7 mouse cellular contexts compared by ENCODE assay signal in the genomic region with DNA sequence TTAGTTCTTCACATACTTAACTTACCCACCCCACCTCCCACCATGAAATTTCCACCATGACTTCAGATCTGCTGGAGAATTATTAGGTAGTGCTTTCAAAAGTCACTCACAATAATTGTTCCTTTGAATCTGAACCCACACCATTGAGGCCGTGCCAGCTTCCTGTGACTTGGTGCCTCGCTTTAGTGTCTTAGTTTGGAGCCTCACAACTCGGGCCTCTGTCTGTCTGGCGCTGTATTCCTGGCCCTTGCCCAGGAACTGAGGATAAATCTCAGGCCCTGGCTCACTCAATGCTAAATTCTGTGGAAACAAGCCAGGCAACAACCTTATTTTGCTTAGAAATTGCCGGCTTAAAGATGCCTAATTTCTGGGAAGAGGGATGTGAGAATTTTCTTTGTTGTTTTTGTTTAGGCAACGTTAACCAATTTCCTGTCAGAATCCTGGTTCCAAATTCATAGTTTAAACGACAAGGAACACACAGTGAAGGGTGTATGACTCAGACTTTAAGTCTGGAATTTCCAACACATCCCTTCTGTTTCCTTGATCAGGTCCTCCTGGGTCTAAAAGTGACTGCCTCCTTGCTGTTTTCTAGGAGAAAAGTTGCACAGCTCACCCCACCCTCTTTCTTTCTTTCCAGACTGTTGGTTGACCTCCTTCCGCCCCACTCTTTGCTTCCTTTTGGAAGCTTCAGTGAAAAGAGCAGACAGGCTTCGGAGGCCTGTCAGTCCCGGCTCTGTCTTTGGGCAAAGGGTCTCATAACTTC. TPM values are rescaled to one million over a fixed set of nuclear protein-coding genes. Genes with fewer than 3 reads are reported as not detected.
DNase-seq lines count a peak whose midpoint lies in the region; ATAC-seq and TF ChIP-seq lines count a peak whose summit lies in the region.

No protein-coding gene starts in this region.

- TF ChIP-seq RAD21 in CH12.LX (IDR thresholded peaks at IDR 0.05; ENCODE audit: low read depth, low read length) = no peak

- DNase-seq in CH12.LX (ENCODE audit: extremely low read depth) (no peak), NIH3T3 (ENCODE audit: low read depth) (peak; percentile 69)
- DNase-seq in forebrain, embryonic 14.5 days (ENCODE audit: low spot score) = peak; percentile 71
- no peak for DNase-seq in intestine, embryonic 14.5 days (ENCODE audit: low spot score)
- DNase-seq in lung, postnatal 10 days = peak; percentile 62
- no peak for DNase-seq in stomach, postnatal 0 days (ENCODE audit: low spot score)
- DNase-seq in c-Kit-positive CD71-positive TER-119-positive erythroid progenitor cells, embryonic 14.5 days (ENCODE audit: low spot score) = no peak

- no peak overlapping the region for H3K27ac ChIP-seq in CH12.LX (ENCODE audit: insufficient read depth, low read depth)
- H3K27ac ChIP-seq in forebrain, embryonic 14.5 days (ENCODE audit: low read depth, low read length) = peak overlapping the region; percentile 96
- peak overlapping the region; percentile 94 for H3K27ac ChIP-seq in intestine, embryonic 14.5 days (ENCODE audit: low read depth)
- peak overlapping the region; percentile 97 for H3K27ac ChIP-seq in stomach, postnatal 0 days (replicated peaks)

- no peaks in the 10 kb centered on the region for H3K27me3 ChIP-seq in CH12.LX (replicated peaks)
- H3K27me3 ChIP-seq in forebrain, embryonic 14.5 days (replicated peaks; ENCODE audit: control insufficient read depth, insufficient read depth, low read length) = no peaks in the 10 kb centered on the region
- H3K27me3 ChIP-seq in intestine, embryonic 14.5 days (replicated peaks; ENCODE audit: control insufficient read depth, insufficient read depth, low read length) = 0 out of 2 replicates have a peak, but pooled peaks cover 9% of the 10 kb centered on the region
- no peaks in the 10 kb centered on the region for H3K27me3 ChIP-seq in stomach, postnatal 0 days (ENCODE audit: control insufficient read depth, insufficient read depth, low read length)

- 6% methylated on average over 10 of the region's 10 CpGs for WGBS in forebrain, embryonic 14.5 days
- WGBS in intestine, embryonic 14.5 days = 22% methylated on average over 10 of the region's 10 CpGs
- WGBS in stomach, postnatal 0 days = 30% methylated on average over 10 of the region's 10 CpGs

- ATAC-seq in forebrain, embryonic 14.5 days = no peak
- no peak for ATAC-seq in intestine, embryonic 14.5 days (replicated peaks; ENCODE audit: low FRiP score, low TSS enrichment, low read depth)
- no peak for ATAC-seq in stomach, postnatal 0 days (ENCODE audit: low FRiP score, low TSS enrichment)

- peak overlapping the region; percentile 83 for H3K4me2 ChIP-seq in CH12.LX (ENCODE audit: insufficient read depth, low read depth, poor library complexity, severe bottlenecking)
- peak overlapping the region; percentile 69 for H3K4me2 ChIP-seq in forebrain, embryonic 14.5 days (ENCODE audit: low read length)
- peak overlapping the region; percentile 74 for H3K4me2 ChIP-seq in intestine, embryonic 14.5 days (ENCODE audit: low read length)
- peak overlapping the region; percentile 69 for H3K4me2 ChIP-seq in stomach, postnatal 0 days (replicated peaks; ENCODE audit: low read depth)

- H3K4me1 ChIP-seq in CH12.LX (ENCODE audit: control insufficient read depth in 1 of 2, insufficient read depth in 2 of 2) = peaks cover 4 to 20% of the 10 kb centered on the region in 2 experiments; a peak in 2 of 4 replicates
- H3K4me1 ChIP-seq in forebrain, embryonic 14.5 days (ENCODE audit: control insufficient read depth, insufficient read depth, low read length) = peaks cover 49% of the 10 kb centered on the region
- peaks cover 22% of the 10 kb centered on the region for H3K4me1 ChIP-seq in intestine, embryonic 14.5 days (replicated peaks; ENCODE audit: control insufficient read depth, insufficient read depth, low read length)
- 0 out of 2 replicates have a peak, but pooled peaks cover 3% of the 10 kb centered on the region for H3K4me1 ChIP-seq in stomach, postnatal 0 days (replicated peaks; ENCODE audit: control insufficient read depth, insufficient read depth)

- H3K36me3 ChIP-seq in CH12.LX (replicated peaks in 1 of 2; ENCODE audit: control insufficient read depth in 1 of 2, insufficient read depth in 1 of 2, low read length in 1 of 2) = peaks cover 0 to 19% of the 10 kb centered on the region in 2 experiments
- no peaks in the 10 kb centered on the region for H3K36me3 ChIP-seq in forebrain, embryonic 14.5 days (ENCODE audit: control insufficient read depth, insufficient read depth, low read length)
- peaks cover 10% of the 10 kb centered on the region; the same call in 1 of the 2 replicates for H3K36me3 ChIP-seq in intestine, embryonic 14.5 days (ENCODE audit: control insufficient read depth, insufficient read depth, low read length)
- no peaks in the 10 kb centered on the region for H3K36me3 ChIP-seq in stomach, postnatal 0 days (ENCODE audit: control insufficient read depth, insufficient read depth, low read length)

- no peak for TF ChIP-seq CTCF in CH12.LX (conservative IDR thresholded peaks at IDR 0.05 in 1 of 2, IDR thresholded peaks at IDR 0.05 in 1 of 2; ENCODE audit: low read depth in 2 of 2, low read length in 2 of 2)
- peak; percentile 7; the same call in 1 of the 2 replicates for TF ChIP-seq CTCF in stomach, postnatal 0 days (IDR thresholded peaks at IDR 0.05; ENCODE audit: low read depth)

- TF ChIP-seq EP300 in CH12.LX (IDR thresholded peaks at IDR 0.05; ENCODE audit: low read length) = no peak
- no peak for TF ChIP-seq EP300 in stomach, postnatal 0 days (optimal IDR thresholded peaks at IDR 0.05)

- no peaks in the 10 kb centered on the region for H3K79me2 ChIP-seq in CH12.LX (replicated peaks; ENCODE audit: control insufficient read depth, extremely low read depth, insufficient read depth, poor library complexity, severe bottlenecking)

- H3K4me3 ChIP-seq in CH12.LX (replicated peaks in 1 of 3; ENCODE audit: low read depth in 2 of 3, low read length in 2 of 3, poor library complexity in 1 of 3) = peak overlapping the region in 1 of 3 experiments; percentile 61
- H3K4me3 ChIP-seq in forebrain, embryonic 14.5 days (ENCODE audit: low read depth, low read length) = peak overlapping the region; percentile 82
- peak overlapping the region; percentile 65 for H3K4me3 ChIP-seq in intestine, embryonic 14.5 days (ENCODE audit: low read depth, low read length)
- peak overlapping the region; percentile 61 for H3K4me3 ChIP-seq in stomach, postnatal 0 days (ENCODE audit: low read depth, low read length)

- in situ Hi-C loops in CH12.LX (cut with MboI; ENCODE audit: low pct_ligation_motif_present, low pct_unique_long_range_greater_than_20kb, low sequenced_read_pairs) = no loop called here

- H3K9ac ChIP-seq in CH12.LX (ENCODE audit: insufficient read depth, low read depth) = peak overlapping the region; percentile 71
- peak overlapping the region; percentile 90 for H3K9ac ChIP-seq in forebrain, embryonic 14.5 days (ENCODE audit: low read length)
- H3K9ac ChIP-seq in intestine, embryonic 14.5 days (ENCODE audit: low read length) = peak overlapping the region; percentile 70
- peak overlapping the region; percentile 72 for H3K9ac ChIP-seq in stomach, postnatal 0 days (ENCODE audit: low read length)

- peaks cover 14% of the 10 kb centered on the region for H3K9me3 ChIP-seq in CH12.LX (replicated peaks; ENCODE audit: low read length)
- no peaks in the 10 kb centered on the region for H3K9me3 ChIP-seq in forebrain, embryonic 14.5 days (replicated peaks; ENCODE audit: control insufficient read depth, low read length)
- no peaks in the 10 kb centered on the region for H3K9me3 ChIP-seq in intestine, embryonic 14.5 days (ENCODE audit: control insufficient read depth, low read length)
- no peaks in the 10 kb centered on the region for H3K9me3 ChIP-seq in stomach, postnatal 0 days (ENCODE audit: control insufficient read depth, low read length)

- no peak for TF ChIP-seq POLR2A in CH12.LX (IDR thresholded peaks at IDR 0.05; ENCODE audit: low read depth, low read length)

- dilution Hi-C loops in CH12.LX (cut with MboI; ENCODE audit: extremely low pct_ligation_motif_present, extremely low pct_unique_long_range_greater_than_20kb, low sequenced_read_pairs) = no loop called here

RNA-seq across cellular contexts. Expression of gene Lix1l, which starts 1.2 kb away (rescaled TPM):
- total RNA-seq in CH12.LX (2012; rRNA removed) (2.9 and 4.5 TPM in 2 replicates), CH12.LX (2014; rRNA removed) (3.7 and 4.6 TPM in 2 replicates)
- 4.0 and 4.7 TPM in 2 replicates for polyA plus RNA-seq in CH12.LX (2012; ENCODE audit: insufficient read length, low read depth)
- polyA plus RNA-seq in forebrain, embryonic 14.5 days (2014; fragmentation: Nextera tagmentation; extraction: Ambion mirVana) = 7.4 and 7.8 TPM in 2 replicates
- polyA plus RNA-seq in intestine, embryonic 14.5 days (2014; fragmentation: Nextera tagmentation; extraction: Ambion mirVana) = 6.7 and 8.3 TPM in 2 replicates
- 3.7 and 3.8 TPM in 2 replicates for polyA plus RNA-seq in stomach, postnatal 0 days (2015; fragmentation: Nextera tagmentation; extraction: Ambion mirVana)

RNA-seq across cellular contexts. Expression of gene Ankrd34a, which starts 5.7 kb away (rescaled TPM):
- total RNA-seq in CH12.LX (2012; rRNA removed) (0.04 TPM in 2 replicates), CH12.LX (2014; rRNA removed) (not detected in 2 replicates)
- 0.11 TPM in 1 of 2 replicates, not detected in the other for polyA plus RNA-seq in CH12.LX (2012; ENCODE audit: insufficient read length, low read depth)
- 11.8 and 14.9 TPM in 2 replicates for polyA plus RNA-seq in forebrain, embryonic 14.5 days (2014; fragmentation: Nextera tagmentation; extraction: Ambion mirVana)
- 2.3 and 2.8 TPM in 2 replicates for polyA plus RNA-seq in intestine, embryonic 14.5 days (2014; fragmentation: Nextera tagmentation; extraction: Ambion mirVana)
- polyA plus RNA-seq in stomach, postnatal 0 days (2015; fragmentation: Nextera tagmentation; extraction: Ambion mirVana) = 1.3 TPM in 2 replicates

RNA-seq across cellular contexts. Expression of gene Polr3gl, which starts 8.1 kb away (rescaled TPM):
- total RNA-seq in CH12.LX (2012; rRNA removed) (10.4 and 13.7 TPM in 2 replicates), CH12.LX (2014; rRNA removed) (15.7 and 16.6 TPM in 2 replicates)
- 18.8 and 28.4 TPM in 2 replicates for polyA plus RNA-seq in CH12.LX (2012; ENCODE audit: insufficient read length, low read depth)
- polyA plus RNA-seq in forebrain, embryonic 14.5 days (2014; fragmentation: Nextera tagmentation; extraction: Ambion mirVana) = 8.0 and 8.2 TPM in 2 replicates
- polyA plus RNA-seq in intestine, embryonic 14.5 days (2014; fragmentation: Nextera tagmentation; extraction: Ambion mirVana) = 13.6 and 17.4 TPM in 2 replicates
- polyA plus RNA-seq in stomach, postnatal 0 days (2015; fragmentation: Nextera tagmentation; extraction: Ambion mirVana) = 16.1 and 20.1 TPM in 2 replicates

RNA-seq across cellular contexts. Expression of gene Gm16253, which starts 25.3 kb away (rescaled TPM):
- total RNA-seq in CH12.LX (2012; rRNA removed) (0.38 and 0.72 TPM in 2 replicates), CH12.LX (2014; rRNA removed) (not detected in 2 replicates)
- 0.46 TPM in 1 of 2 replicates, not detected in the other for polyA plus RNA-seq in CH12.LX (2012; ENCODE audit: insufficient read length, low read depth)
- polyA plus RNA-seq in forebrain, embryonic 14.5 days (2014; fragmentation: Nextera tagmentation; extraction: Ambion mirVana) = 0.45 TPM in 1 of 2 replicates, not detected in the other
- polyA plus RNA-seq in intestine, embryonic 14.5 days (2014; fragmentation: Nextera tagmentation; extraction: Ambion mirVana) = 0.37 and 1.6 TPM in 2 replicates
- 0.18 and 0.46 TPM in 2 replicates for polyA plus RNA-seq in stomach, postnatal 0 days (2015; fragmentation: Nextera tagmentation; extraction: Ambion mirVana)

RNA-seq across cellular contexts. Expression of gene Rbm8a, which starts 27.6 kb away (rescaled TPM):
- 80.3 and 114 TPM in 2 replicates for total RNA-seq in CH12.LX (2012; rRNA removed)
- 50.2 and 59.7 TPM in 2 replicates for total RNA-seq in CH12.LX (2014; rRNA removed)
- 187 and 377 TPM in 2 replicates for polyA plus RNA-seq in CH12.LX (2012; ENCODE audit: insufficient read length, low read depth)
- polyA plus RNA-seq in forebrain, embryonic 14.5 days (2014; fragmentation: Nextera tagmentation; extraction: Ambion mirVana) = 132 and 136 TPM in 2 replicates
- polyA plus RNA-seq in intestine, embryonic 14.5 days (2014; fragmentation: Nextera tagmentation; extraction: Ambion mirVana) = 137 and 149 TPM in 2 replicates
- 70.9 and 75.5 TPM in 2 replicates for polyA plus RNA-seq in stomach, postnatal 0 days (2015; fragmentation: Nextera tagmentation; extraction: Ambion mirVana)

Comparison
In these comparisons a context has a peak if more than half of its experiments do, and no peak if none do; other contexts are left out.
1. DNase-seq: peak in NIH3T3 (single experiment), forebrain, embryonic 14.5 days (single experiment) and lung, postnatal 10 days (single experiment); none in CH12.LX (single experiment), intestine, embryonic 14.5 days (single experiment), stomach, postnatal 0 days (single experiment) and c-Kit-positive CD71-positive TER-119-positive erythroid progenitor cells, embryonic 14.5 days (single experiment).
2. Peak in every context shown above with its lines, with median percentiles within 50 percentile points of each other: H3K4me2 ChIP-seq and H3K9ac ChIP-seq.